Comparison of ENCODE assay signal across 12 mouse cellular contexts in genomic region chr2:112534677-112535222, GRCm38 (mm10). TPM values are rescaled to one million over a fixed set of nuclear protein-coding genes. Genes with fewer than 3 reads are reported as not detected.
DNase-seq lines count a peak whose midpoint lies in the region; ATAC-seq lines count a peak whose summit lies in the region.
"Had no signal": no experiment of that assay in that cellular context is flagged by ENCODE, and none has a peak within 500 bp of the region (broad histone marks: within the 10 kb centered on the region; RNA-seq: fewer than 3 reads in every experiment).

No protein-coding gene starts in this region.

- H3K27ac ChIP-seq in hindbrain, embryonic 16.5 days (ENCODE audit: low read depth, low read length): peak overlapping the region; percentile 16; the same call in 1 of the 2 replicates
- H3K27ac ChIP-seq: liver, embryonic 14.5 days; stomach, embryonic 15.5 days had no signal

- H3K27me3 ChIP-seq in hindbrain, embryonic 16.5 days (replicated peaks; ENCODE audit: control insufficient read depth, insufficient read depth, low read length): no peaks in the 10 kb centered on the region
- H3K27me3 ChIP-seq: heart, embryonic 12.5 days; stomach, embryonic 15.5 days had no signal

- peak; percentile 84 for ATAC-seq in hindbrain, embryonic 16.5 days
- ATAC-seq: intestine, embryonic 16.5 days had no signal

- WGBS in hindbrain, embryonic 16.5 days: 30% methylated on average over 14 of the region's 14 CpGs

- no peaks in the 10 kb centered on the region for H3K9me3 ChIP-seq in hindbrain, embryonic 16.5 days (ENCODE audit: control insufficient read depth, low read length)
- H3K9me3 ChIP-seq: heart, embryonic 12.5 days; stomach, embryonic 15.5 days had no signal

- H3K36me3 ChIP-seq in hindbrain, embryonic 16.5 days (ENCODE audit: control insufficient read depth, insufficient read depth, low read length): no peaks in the 10 kb centered on the region
- H3K36me3 ChIP-seq: heart, embryonic 12.5 days; stomach, embryonic 15.5 days had no signal

- peak; percentile 5 to 10 for DNase-seq in kidney, postnatal 4 days
- DNase-seq in kidney, postnatal 10 days: no peak
- DNase-seq in ES-CJ7 (ENCODE audit: low read depth, low spot score) (peak; percentile 11), liver (no peak)
- peak; percentile 8 for DNase-seq in brain, embryonic 18.5 days (ENCODE audit: low read depth, low spot score)
- no peak for DNase-seq in lung, postnatal 36 days
- DNase-seq in lung, adult 18-20 months: no peak

- H3K4me2 ChIP-seq in hindbrain, embryonic 16.5 days (ENCODE audit: low read length): peak overlapping the region; percentile 59
- H3K4me2 ChIP-seq: heart, embryonic 12.5 days; stomach, embryonic 15.5 days had no signal

- peak overlapping the region; percentile 32 for H3K4me3 ChIP-seq in hindbrain, embryonic 16.5 days (ENCODE audit: low read length)
- H3K4me3 ChIP-seq: heart, embryonic 12.5 days; stomach, embryonic 15.5 days had no signal

- H3K4me1 ChIP-seq in hindbrain, embryonic 16.5 days (ENCODE audit: control insufficient read depth, insufficient read depth, low read depth, low read length): peaks cover 7% of the 10 kb centered on the region

- peak overlapping the region; percentile 45 for H3K9ac ChIP-seq in hindbrain, embryonic 16.5 days (ENCODE audit: low read depth, low read length)
- H3K9ac ChIP-seq: heart, embryonic 12.5 days; liver, embryonic 14.5 days; stomach, embryonic 15.5 days had no signal

RNA-seq across cellular contexts. Expression of gene Aven, which starts 42.0 kb away (rescaled TPM):
- 2.2 and 4.2 TPM in 2 replicates for polyA plus RNA-seq in hindbrain, embryonic 16.5 days (2015; fragmentation: Nextera tagmentation; extraction: Ambion mirVana)

RNA-seq across cellular contexts. Expression of gene Chrm5, which starts 54.2 kb away (rescaled TPM):
- 0.89 and 1.2 TPM in 2 replicates for polyA plus RNA-seq in hindbrain, embryonic 16.5 days (2015; fragmentation: Nextera tagmentation; extraction: Ambion mirVana)
- polyA plus RNA-seq: heart, embryonic 12.5 days; intestine, embryonic 16.5 days; liver, embryonic 14.5 days; stomach, embryonic 15.5 days had no signal

Comparison
In these comparisons a context has a peak if more than half of its experiments do, and no peak if none do; other contexts are left out.
1. DNase-seq: peak in kidney, postnatal 4 days (2 of 2), ES-CJ7 (single experiment) and brain, embryonic 18.5 days (single experiment); none in kidney, postnatal 10 days (single experiment), lung, postnatal 36 days (single experiment), lung, adult 18-20 months (0 of 2) and liver (single experiment).